Comparison of ENCODE assay signal across 8 mouse cellular contexts in the genomic region with DNA sequence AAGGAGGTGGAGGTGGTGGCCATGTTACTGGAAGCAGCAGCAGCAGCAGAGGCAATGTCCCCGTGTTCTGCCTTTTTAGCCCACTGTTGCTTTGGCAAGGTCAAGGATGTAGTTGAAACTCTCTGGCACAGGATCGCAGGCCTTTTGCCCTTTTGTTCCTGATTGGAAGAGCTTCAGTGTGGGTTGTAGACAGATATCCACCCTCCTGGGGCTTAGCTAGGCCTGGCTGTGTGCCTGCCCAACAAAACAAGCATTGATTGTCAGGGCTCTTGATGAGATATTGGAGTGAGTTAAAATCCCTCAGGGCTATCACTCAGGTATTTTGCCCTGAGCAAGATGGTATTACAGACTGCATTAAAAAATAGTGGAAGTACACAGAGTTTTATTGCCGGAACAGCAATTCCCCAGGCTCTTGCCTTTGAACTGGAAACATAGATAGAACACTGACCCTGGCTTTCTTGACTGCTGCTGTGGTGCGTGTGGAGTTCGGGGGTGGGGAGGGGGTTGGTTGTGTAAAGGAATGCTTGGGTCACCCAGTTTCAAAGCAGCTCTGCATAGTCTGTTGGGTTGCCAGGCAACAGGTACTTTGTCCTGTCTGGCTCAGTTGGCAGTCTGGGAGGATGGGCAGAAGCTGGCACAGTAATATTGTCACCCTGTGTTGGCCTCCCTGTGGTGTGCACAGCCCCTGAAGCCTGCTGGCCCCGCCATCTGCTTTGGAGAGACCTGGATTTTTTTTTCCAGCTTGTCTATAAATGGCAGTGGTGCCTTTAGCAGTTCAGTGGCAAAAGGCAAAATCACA. TPM values are rescaled to one million over a fixed set of nuclear protein-coding genes. Genes with fewer than 3 reads are reported as not detected.
DNase-seq lines count a peak whose midpoint lies in the region; ATAC-seq lines count a peak whose summit lies in the region.
"Had no signal": no experiment of that assay in that cellular context is flagged by ENCODE, and none has a peak within 500 bp of the region (broad histone marks: within the 10 kb centered on the region; RNA-seq: fewer than 3 reads in every experiment).

No protein-coding gene starts in this region.

- no peaks in the 10 kb centered on the region for H3K27me3 ChIP-seq in forebrain, embryonic 16.5 days (replicated peaks; ENCODE audit: control insufficient read depth, insufficient read depth, low read length)
- H3K27me3 ChIP-seq in hindbrain, embryonic 14.5 days (ENCODE audit: control insufficient read depth, insufficient read depth, low read length), result no peaks in the 10 kb centered on the region
- peaks cover 4% of the 10 kb centered on the region; the same call in 1 of the 2 replicates for H3K27me3 ChIP-seq in limb, embryonic 12.5 days

- peaks cover 11% of the 10 kb centered on the region for H3K4me1 ChIP-seq in forebrain, embryonic 16.5 days (replicated peaks; ENCODE audit: control insufficient read depth, insufficient read depth, low read length)
- peaks cover 4% of the 10 kb centered on the region; the same call in 1 of the 2 replicates for H3K4me1 ChIP-seq in hindbrain, embryonic 14.5 days (replicated peaks; ENCODE audit: control insufficient read depth, insufficient read depth, low read length)
- peaks cover 13% of the 10 kb centered on the region for H3K4me1 ChIP-seq in limb, embryonic 12.5 days (replicated peaks)

- no peaks in the 10 kb centered on the region for H3K9me3 ChIP-seq in forebrain, embryonic 16.5 days (ENCODE audit: control insufficient read depth, low read length)
- no peaks in the 10 kb centered on the region for H3K9me3 ChIP-seq in hindbrain, embryonic 14.5 days (ENCODE audit: control insufficient read depth, low read length)
- no peaks in the 10 kb centered on the region for H3K9me3 ChIP-seq in limb, embryonic 12.5 days

- 4% methylated on average over 6 of the region's 6 CpGs for WGBS in forebrain, embryonic 16.5 days
- 7% methylated on average over 6 of the region's 6 CpGs for WGBS in hindbrain, embryonic 14.5 days
- 32% methylated on average over 6 of the region's 6 CpGs for WGBS in limb, embryonic 12.5 days

- peak; percentile 24 for DNase-seq in adrenal gland, postnatal 25 days
- DNase-seq in cerebellum, adult 11-12 months, result peak; percentile 65
- peak; percentile 42 for DNase-seq in hindbrain, embryonic 14.5 days (ENCODE audit: low spot score)
- DNase-seq in right cerebral cortex, adult 2 months (ENCODE audit: low spot score in 2 of 2), result peak; percentile 15 to 29
- no peak for DNase-seq in thymus, postnatal 36 days

- no peak overlapping the region for H3K9ac ChIP-seq in forebrain, embryonic 16.5 days (replicated peaks; ENCODE audit: low read depth, low read length)
- H3K9ac ChIP-seq in hindbrain, embryonic 14.5 days, result no peak overlapping the region
- H3K9ac ChIP-seq in limb, embryonic 12.5 days (replicated peaks), result no peak overlapping the region

- H3K4me3 ChIP-seq in forebrain, embryonic 16.5 days (replicated peaks; ENCODE audit: low read length), result no peak overlapping the region
- H3K4me3 ChIP-seq in hindbrain, embryonic 14.5 days (replicated peaks; ENCODE audit: low read length), result no peak overlapping the region
- no peak overlapping the region for H3K4me3 ChIP-seq in limb, embryonic 12.5 days (replicated peaks)

- H3K4me2 ChIP-seq in forebrain, embryonic 16.5 days (ENCODE audit: low read length), result no peak overlapping the region
- no peak overlapping the region for H3K4me2 ChIP-seq in hindbrain, embryonic 14.5 days (replicated peaks)
- H3K4me2 ChIP-seq in limb, embryonic 12.5 days, result no peak overlapping the region

- no peak overlapping the region for H3K27ac ChIP-seq in forebrain, embryonic 16.5 days (ENCODE audit: low read length)
- H3K27ac ChIP-seq in hindbrain, embryonic 14.5 days, result peak overlapping the region; percentile 36; the same call in 1 of the 2 replicates
- peak overlapping the region; percentile 23; the same call in 1 of the 2 replicates for H3K27ac ChIP-seq in limb, embryonic 12.5 days

- peak; percentile 95 for ATAC-seq in forebrain, embryonic 16.5 days
- peak; percentile 94 for ATAC-seq in hindbrain, embryonic 14.5 days (ENCODE audit: low FRiP score)
- ATAC-seq in limb, embryonic 12.5 days (ENCODE audit: insufficient number of reproducible peaks, insufficient read depth, low FRiP score, low TSS enrichment, low read depth), result peak; percentile 52; the same call in 1 of the 2 replicates

- H3K36me3 ChIP-seq in forebrain, embryonic 16.5 days (ENCODE audit: control insufficient read depth, insufficient read depth), result no peaks in the 10 kb centered on the region
- no peaks in the 10 kb centered on the region for H3K36me3 ChIP-seq in hindbrain, embryonic 14.5 days (replicated peaks; ENCODE audit: control insufficient read depth, insufficient read depth)
- no peaks in the 10 kb centered on the region for H3K36me3 ChIP-seq in limb, embryonic 12.5 days

RNA-seq across cellular contexts. Expression of a gene that starts 32.5 kb away (rescaled TPM):
- total RNA-seq in adrenal gland, postnatal 25 days (2021), result 12.2 and 16.3 TPM in 2 replicates
- 6.4 and 8.8 TPM in 2 replicates for polyA plus RNA-seq in forebrain, embryonic 16.5 days (2015; fragmentation: Nextera tagmentation; extraction: Ambion mirVana)
- 12.6 and 12.8 TPM in 2 replicates for polyA plus RNA-seq in hindbrain, embryonic 14.5 days (2014; fragmentation: Nextera tagmentation; extraction: Ambion mirVana)
- polyA plus RNA-seq in limb, embryonic 12.5 days (2016; fragmentation: Nextera tagmentation; extraction: Ambion mirVana), result 7.0 and 7.6 TPM in 2 replicates

RNA-seq across cellular contexts. Expression of a gene that starts 55.3 kb away (rescaled TPM):
- 0.18 and 0.43 TPM in 2 replicates for total RNA-seq in adrenal gland, postnatal 25 days (2021)
- polyA plus RNA-seq in forebrain, embryonic 16.5 days (2015; fragmentation: Nextera tagmentation; extraction: Ambion mirVana), result not detected in 2 replicates
- not detected in 2 replicates for polyA plus RNA-seq in hindbrain, embryonic 14.5 days (2014; fragmentation: Nextera tagmentation; extraction: Ambion mirVana)
- not detected in 2 replicates for polyA plus RNA-seq in limb, embryonic 12.5 days (2016; fragmentation: Nextera tagmentation; extraction: Ambion mirVana)
- total RNA-seq: left cerebral cortex, adult 18-20 months had no signal

Comparison
In these comparisons a context has a peak if more than half of its experiments do, and no peak if none do; other contexts are left out.
1. DNase-seq: peak in adrenal gland, postnatal 25 days (single experiment), cerebellum, adult 11-12 months (single experiment), hindbrain, embryonic 14.5 days (single experiment) and right cerebral cortex, adult 2 months (2 of 2); none in thymus, postnatal 36 days (0 of 2).
2. Peak in every context shown above with its lines, with median percentiles within 50 percentile points of each other: ATAC-seq.